Mouse (Mus musculus): ENCODE data around the gene Pcp2. TPM values are rescaled to one million over a fixed set of nuclear protein-coding genes. Genes with fewer than 3 reads are reported as not detected.

Gene Pcp2
- 0.79 and 0.89 TPM in 2 replicates for total RNA-seq (2012; rRNA removed)

DNA sequence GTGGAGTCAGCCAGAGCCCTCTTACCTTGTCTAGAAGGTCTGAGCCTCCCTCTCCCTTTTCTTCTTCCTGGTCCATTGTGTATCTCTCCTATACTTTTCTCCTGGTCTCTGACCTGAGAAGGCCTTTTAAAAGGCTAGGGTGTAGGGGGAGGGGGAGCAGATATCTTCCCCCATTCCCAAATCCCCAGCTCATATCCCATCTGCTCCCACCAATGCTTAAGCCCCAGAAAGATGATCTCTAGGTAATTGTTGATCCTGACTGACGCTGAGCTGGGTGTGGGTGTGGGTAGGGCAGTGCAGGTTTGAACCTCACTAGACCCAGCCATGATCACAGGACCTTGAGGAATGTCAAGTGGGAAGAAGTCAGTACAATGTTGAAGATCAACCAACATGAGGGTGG is at the start of gene Pcp2:
Gene Pcp2 (minus strand): TSS at position 101 of the 400 bp plus-strand sequence.
- no peaks in the 10 kb centered on the region for H3K36me3 ChIP-seq (ENCODE audit: control insufficient read depth, insufficient read depth, low read length, poor library complexity, severe bottlenecking)
- in situ Hi-C loops (cut with MboI; ENCODE audit: low sequenced_read_pairs in 2 of 2, unreplicated experiment in 2 of 2): no loop called here
- no peaks in the 10 kb centered on the region for H3K9me3 ChIP-seq (ENCODE audit: control insufficient read depth, insufficient read depth, low read depth, low read length)
- 0 out of 4 replicates have a peak, but pooled peaks cover 0 to 2% of the 10 kb centered on the region in 2 experiments for H3K4me1 ChIP-seq (ENCODE audit: control insufficient read depth in 2 of 2, insufficient read depth in 2 of 2, low read length in 2 of 2, poor library complexity in 1 of 2)
- H3K27ac ChIP-seq (ENCODE audit: insufficient read depth, low read depth, low read length, poor library complexity, severe bottlenecking): no peak within 1 kb of the TSS
- H3K9ac ChIP-seq (ENCODE audit: insufficient read depth, low read depth, low read length, poor library complexity, severe bottlenecking): no peak within 1 kb of the TSS
- H3K4me3 ChIP-seq (ENCODE audit: insufficient read depth in 1 of 2, low read depth in 1 of 2, low read length in 2 of 2, poor library complexity in 1 of 2, severe bottlenecking in 1 of 2): no peak within 1 kb of the TSS
- no peak for TF ChIP-seq MAFK (IDR thresholded peaks at IDR 0.05; ENCODE audit: insufficient read depth, low read depth, low read length)
- TF ChIP-seq CHD2 (IDR thresholded peaks at IDR 0.05; ENCODE audit: low read depth, low read length): no peak
- TF ChIP-seq ZNF384 (IDR thresholded peaks at IDR 0.05; ENCODE audit: low read depth, low read length): no peak
- no peak for TF ChIP-seq HCFC1 (IDR thresholded peaks at IDR 0.05; ENCODE audit: borderline replicate concordance, insufficient read depth, low read length)
- no peak for TF ChIP-seq ZC3H11A (IDR thresholded peaks at IDR 0.05; ENCODE audit: borderline replicate concordance, low read depth, low read length)
- no peak for DNase-seq (ENCODE audit: low read depth, low spot score)

DNA sequence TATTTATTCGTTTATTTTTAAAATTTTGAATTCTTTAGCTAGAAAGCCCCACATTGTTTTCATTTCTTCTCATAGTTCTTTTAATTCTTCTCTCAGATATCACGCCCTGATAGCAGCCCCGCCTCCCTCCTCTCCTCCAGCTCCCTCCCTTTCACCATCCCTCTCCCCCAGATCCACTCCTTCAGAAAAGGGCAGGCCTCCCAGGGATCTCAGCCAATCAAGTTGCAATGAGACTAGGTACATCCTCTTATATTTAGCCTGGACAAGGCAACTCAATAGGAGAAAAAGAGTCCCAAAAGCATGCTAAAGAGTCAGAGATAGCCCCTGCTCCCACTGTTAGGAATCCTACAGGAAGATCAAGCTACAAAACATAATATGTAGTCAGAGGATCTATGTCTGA is 49.3 kb upstream of the Pcp2 start:
- in situ Hi-C loops (cut with MboI; ENCODE audit: low sequenced_read_pairs in 2 of 2, unreplicated experiment in 2 of 2): loop anchor here in 1 of 2 experiments (10.0 kb wide), 1 partner anchor 390 kb away; no protein-coding TSS in a partner anchor
- Histone ChIP-seq H3K4me1 (ENCODE audit: control insufficient read depth in 2 of 2, insufficient read depth in 2 of 2, low read length in 2 of 2, poor library complexity in 1 of 2) (peaks cover 4 to 8% of the 10 kb centered on the region in 2 experiments; a peak in 3 of 4 replicates), H3K9me3 (ENCODE audit: control insufficient read depth, insufficient read depth, low read depth, low read length) (no peaks in the 10 kb centered on the region), H3K36me3 (ENCODE audit: control insufficient read depth, insufficient read depth, low read length, poor library complexity, severe bottlenecking) (peaks cover 7% of the 10 kb centered on the region), H3K9ac (ENCODE audit: insufficient read depth, low read depth, low read length, poor library complexity, severe bottlenecking) (no peak overlapping the region), H3K27ac (ENCODE audit: insufficient read depth, low read depth, low read length, poor library complexity, severe bottlenecking) (no peak overlapping the region), H3K4me3 (ENCODE audit: insufficient read depth in 1 of 2, low read depth in 1 of 2, low read length in 2 of 2, poor library complexity in 1 of 2, severe bottlenecking in 1 of 2) (no peak overlapping the region)
- no peak for DNase-seq (ENCODE audit: low read depth, low spot score)
- TF ChIP-seq ZC3H11A (IDR thresholded peaks at IDR 0.05; ENCODE audit: borderline replicate concordance, low read depth, low read length) (no peak), CHD2 (IDR thresholded peaks at IDR 0.05; ENCODE audit: low read depth, low read length) (no peak), MAFK (IDR thresholded peaks at IDR 0.05; ENCODE audit: insufficient read depth, low read depth, low read length) (no peak), HCFC1 (IDR thresholded peaks at IDR 0.05; ENCODE audit: borderline replicate concordance, insufficient read depth, low read length) (no peak), ZNF384 (IDR thresholded peaks at IDR 0.05; ENCODE audit: low read depth, low read length) (no peak)

DNA sequence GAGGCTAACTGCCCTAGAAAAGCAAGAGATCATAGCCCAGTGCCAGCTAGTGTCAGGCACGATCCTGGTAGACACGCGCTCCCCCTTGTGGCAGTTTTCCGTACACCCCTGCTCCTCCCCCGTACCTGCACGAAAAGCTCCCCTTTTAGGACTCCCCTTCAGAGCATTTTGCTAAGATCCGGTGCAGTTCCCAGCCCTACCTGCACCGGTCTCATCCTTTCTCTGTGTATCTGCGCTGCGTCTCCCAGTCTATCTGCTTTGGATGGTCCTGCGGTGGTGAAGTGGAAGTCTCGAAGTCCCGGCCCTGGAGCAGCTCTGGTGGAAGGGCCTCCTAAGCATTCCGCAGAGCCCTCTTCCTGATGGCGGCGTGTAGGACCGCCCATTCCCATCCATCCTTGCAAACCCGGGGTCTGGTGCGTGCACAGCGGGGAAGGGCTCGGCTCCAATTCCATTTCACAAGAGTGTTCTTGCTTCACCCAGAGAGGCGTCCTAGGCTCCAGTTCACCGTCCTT is 46.7 kb upstream of the Pcp2 start, which contains the start of gene Fcor:
Gene Fcor (minus strand): TSS at position 383 of the 512 bp plus-strand sequence.
- DNase-seq (ENCODE audit: low read depth, low spot score): peak; percentile 79
- H3K36me3 ChIP-seq (ENCODE audit: control insufficient read depth, insufficient read depth, low read length, poor library complexity, severe bottlenecking): no peaks in the 10 kb centered on the region
- peaks cover 0 to 6% of the 10 kb centered on the region in 2 experiments; a peak in 2 of 4 replicates for H3K4me1 ChIP-seq (ENCODE audit: control insufficient read depth in 2 of 2, insufficient read depth in 2 of 2, low read length in 2 of 2, poor library complexity in 1 of 2)
- peak within 1 kb of the TSS; percentile 54; the same call in 1 of the 2 replicates for H3K9ac ChIP-seq (ENCODE audit: insufficient read depth, low read depth, low read length, poor library complexity, severe bottlenecking)
- TF ChIP-seq ZC3H11A (IDR thresholded peaks at IDR 0.05; ENCODE audit: borderline replicate concordance, low read depth, low read length) (peak; percentile 17; the same call in 1 of the 2 replicates), MAFK (IDR thresholded peaks at IDR 0.05; ENCODE audit: insufficient read depth, low read depth, low read length) (no peak), CHD2 (IDR thresholded peaks at IDR 0.05; ENCODE audit: low read depth, low read length) (no peak), HCFC1 (IDR thresholded peaks at IDR 0.05; ENCODE audit: borderline replicate concordance, insufficient read depth, low read length) (peak; percentile 61; the same call in 1 of the 2 replicates)
- peak within 1 kb of the TSS; percentile 72 to 80 for H3K4me3 ChIP-seq (ENCODE audit: insufficient read depth in 1 of 2, low read depth in 1 of 2, low read length in 2 of 2, poor library complexity in 1 of 2, severe bottlenecking in 1 of 2)
- H3K9me3 ChIP-seq (ENCODE audit: control insufficient read depth, insufficient read depth, low read depth, low read length): no peaks in the 10 kb centered on the region
- H3K27ac ChIP-seq (ENCODE audit: insufficient read depth, low read depth, low read length, poor library complexity, severe bottlenecking): peak within 1 kb of the TSS; percentile 38; the same call in 1 of the 2 replicates
- in situ Hi-C loops (cut with MboI; ENCODE audit: low sequenced_read_pairs in 2 of 2, unreplicated experiment in 2 of 2): loop anchor here in 1 of 2 experiments (10.0 kb wide), 1 partner anchor 387 kb away; no protein-coding TSS in a partner anchor

DNA sequence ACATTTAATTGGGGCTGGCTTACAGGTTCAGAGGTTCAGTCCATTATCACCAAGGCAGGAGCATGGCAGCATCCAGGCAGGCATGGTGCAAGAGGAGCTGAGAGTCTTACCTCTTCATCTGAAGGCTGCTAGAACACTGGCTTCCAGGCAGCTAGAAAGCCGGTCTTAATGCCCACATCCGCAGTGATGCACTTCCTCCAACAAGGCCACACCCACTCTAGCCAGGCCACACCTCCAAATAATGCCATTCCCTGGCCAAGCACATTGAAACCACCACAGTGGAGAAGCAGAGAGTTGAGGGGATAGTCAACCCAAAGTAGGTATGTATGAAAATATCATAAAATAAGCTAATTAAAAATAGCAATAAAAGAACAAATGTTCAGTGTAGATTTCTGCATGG is 45.0 kb upstream of the Pcp2 start:
- no peak for DNase-seq (ENCODE audit: low read depth, low spot score)
- in situ Hi-C loops (cut with MboI; ENCODE audit: low sequenced_read_pairs in 2 of 2, unreplicated experiment in 2 of 2): loop anchor here in 1 of 2 experiments (10.0 kb wide), 1 partner anchor 386 kb away; no protein-coding TSS in a partner anchor
- TF ChIP-seq ZNF384 (IDR thresholded peaks at IDR 0.05; ENCODE audit: low read depth, low read length): no peak
- TF ChIP-seq MAFK (IDR thresholded peaks at IDR 0.05; ENCODE audit: insufficient read depth, low read depth, low read length): no peak
- no peak for TF ChIP-seq ZC3H11A (IDR thresholded peaks at IDR 0.05; ENCODE audit: borderline replicate concordance, low read depth, low read length)
- no peak for TF ChIP-seq HCFC1 (IDR thresholded peaks at IDR 0.05; ENCODE audit: borderline replicate concordance, insufficient read depth, low read length)
- no peak for TF ChIP-seq CHD2 (IDR thresholded peaks at IDR 0.05; ENCODE audit: low read depth, low read length)

More for the DNA sequence above, 45.0 kb upstream of the Pcp2 start:
- Histone ChIP-seq H3K27ac (ENCODE audit: insufficient read depth, low read depth, low read length, poor library complexity, severe bottlenecking) (no peak overlapping the region), H3K4me3 (ENCODE audit: insufficient read depth in 1 of 2, low read depth in 1 of 2, low read length in 2 of 2, poor library complexity in 1 of 2, severe bottlenecking in 1 of 2) (no peak overlapping the region), H3K36me3 (ENCODE audit: control insufficient read depth, insufficient read depth, low read length, poor library complexity, severe bottlenecking) (no peaks in the 10 kb centered on the region), H3K9ac (ENCODE audit: insufficient read depth, low read depth, low read length, poor library complexity, severe bottlenecking) (no peak overlapping the region), H3K9me3 (ENCODE audit: control insufficient read depth, insufficient read depth, low read depth, low read length) (no peaks in the 10 kb centered on the region), H3K4me1 (ENCODE audit: control insufficient read depth in 2 of 2, insufficient read depth in 2 of 2, low read length in 2 of 2, poor library complexity in 1 of 2) (peaks cover 3 to 4% of the 10 kb centered on the region in 2 experiments; a peak in 1 of 4 replicates)
